Mouse (Mus musculus) myocyte (in vitro differentiated cells): ENCODE measurements at regions not wholly inside any gene's neighbourhood (a gene's known extent, or its start where the extent isn't known, plus 50 kb on each side); places are given as distances from the start of the nearest gene placed in this dataset.

Experiments used
- CEBPB ChIP-seq: IDR thresholded peaks from 2 replicates; pipeline ENCODE4 v1.6.1; 2011; ENCODE audit warnings: mild to moderate bottlenecking, moderate library complexity; ENCODE audit not compliant: poor library complexity, insufficient read depth, severe bottlenecking
- E2F4 ChIP-seq: IDR thresholded peaks from one replicate; pipeline ENCODE4 v1.6.1; 2011; ENCODE audit warnings: mild to moderate bottlenecking, control low read depth, moderate library complexity; ENCODE audit not compliant: insufficient read depth
- MAX ChIP-seq: IDR thresholded peaks from one replicate; pipeline ENCODE4 v1.6.1; 2011; ENCODE audit warnings: low read depth, mild to moderate bottlenecking, control low read depth
- MYOD1 ChIP-seq, 3 experiments: IDR thresholded peaks; one replicate each; pipeline ENCODE4 v1.6.1; 2011; ENCODE audit warnings: control low read depth in 2 of 3, low read depth in 2 of 3, mild to moderate bottlenecking in 2 of 3, moderate library complexity in 1 of 3; ENCODE audit not compliant: insufficient read length in 2 of 3, control insufficient read depth in 1 of 3
- MYOG ChIP-seq, 3 experiments: IDR thresholded peaks; one replicate each; pipeline ENCODE4 v1.6.1; 2011; ENCODE audit warnings: control low read depth in 2 of 3, low read depth in 2 of 3, mild to moderate bottlenecking in 2 of 3; ENCODE audit not compliant: insufficient read length in 2 of 3, control insufficient read depth in 1 of 3, insufficient read depth in 1 of 3
- POLR2A ChIP-seq: IDR thresholded peaks from one replicate; pipeline ENCODE4 v1.6.1; 2011; ENCODE audit warnings: low read depth, mild to moderate bottlenecking, control low read depth, moderate library complexity; ENCODE audit not compliant: insufficient read length
- POLR2AphosphoS2 ChIP-seq: IDR thresholded peaks from one replicate; pipeline ENCODE4 v1.6.1; 2011; ENCODE audit warnings: low read depth, control low read depth; ENCODE audit not compliant: insufficient read length
- REST ChIP-seq: IDR thresholded peaks from one replicate; pipeline ENCODE4 v1.6.1; 2011; ENCODE audit warnings: mild to moderate bottlenecking, control low read depth, moderate library complexity; ENCODE audit not compliant: insufficient read depth, insufficient read length
- SRF ChIP-seq: IDR thresholded peaks from one replicate; pipeline ENCODE4 v1.6.1; 2011; ENCODE audit warnings: low read depth; ENCODE audit not compliant: control insufficient read depth, insufficient read length
- USF1 ChIP-seq: IDR thresholded peaks from one replicate; pipeline ENCODE4 v1.6.1; 2011; ENCODE audit warnings: low read depth, mild to moderate bottlenecking, control low read depth, moderate library complexity

GRCm38 (mm10) chr6:110139396-110139795 lies 506.0 kb upstream of the Grm7 start:
- TF ChIP-seq MAX (no peak), POLR2AphosphoS2 (no peak), MYOD1 (IDR thresholded peaks at IDR 0.05; ENCODE audit: control insufficient read depth in 1 of 3, insufficient read length in 2 of 3, low read depth in 2 of 3) (no peak), E2F4 (no peak), CEBPB (no peak), POLR2A (no peak), REST (no peak), USF1 (no peak), MYOG (IDR thresholded peaks at IDR 0.05; ENCODE audit: control insufficient read depth in 1 of 3, insufficient read depth in 1 of 3, insufficient read length in 2 of 3, low read depth in 2 of 3) (no peak), SRF (no peak)
